Mouse (Mus musculus): ENCODE measurements at regions not wholly inside any gene's neighbourhood (a gene's known extent, or its start where the extent isn't known, plus 50 kb on each side); places are given as distances from the start of the nearest gene placed in this dataset.

DNA sequence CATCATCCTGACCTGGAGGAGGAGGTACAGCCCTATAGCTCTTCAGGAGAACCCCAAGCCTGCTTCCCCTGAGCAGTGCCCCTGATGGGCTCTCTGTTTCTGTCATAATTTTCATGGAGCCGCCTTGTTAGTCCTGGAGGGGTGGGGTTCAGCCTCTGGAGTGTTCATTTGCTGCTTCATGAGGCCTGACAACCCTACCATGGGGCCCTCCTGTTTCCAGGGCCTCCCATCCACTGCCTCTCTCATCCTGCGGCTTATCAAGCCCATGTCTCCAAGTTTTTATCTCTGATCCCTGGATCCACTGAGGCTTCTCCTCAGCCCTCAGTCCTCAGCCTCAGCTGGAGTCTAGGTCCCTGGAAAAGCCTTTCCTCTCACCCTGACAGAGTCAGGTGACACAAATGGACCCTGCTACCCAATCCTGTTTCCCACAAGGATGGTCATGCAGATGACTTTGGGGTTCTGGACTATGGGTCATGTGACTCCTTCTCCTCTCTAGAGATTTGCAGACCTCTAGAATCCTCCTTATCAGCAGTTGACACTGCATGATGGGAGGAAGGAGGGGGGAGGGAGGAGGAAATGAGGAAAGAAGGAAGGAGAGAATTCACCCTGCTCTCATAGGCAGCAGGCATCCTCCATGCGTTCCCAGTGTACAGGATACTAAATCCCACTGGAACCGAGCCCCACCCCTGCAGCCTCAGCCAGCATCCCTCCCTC, 59.3 kb upstream of the Runx3 start:
- TF ChIP-seq POLR2A (IDR thresholded peaks at IDR 0.05; ENCODE audit: low read depth, low read length) = no peak
- no peak for TF ChIP-seq CTCF (IDR thresholded peaks at IDR 0.05; ENCODE audit: extremely low read depth, insufficient read length, insufficient replicate concordance, low read depth, low read length)

All from small intestine, adult 2 months (tissue).